Mouse (Mus musculus): ENCODE data around the gene Fmo5.

Gene Fmo5

GRCm38 (mm10) chr3:97682159-97682502 lies 53.5 kb downstream of the Fmo5 start:
- no peak for DNase-seq

GRCm38 (mm10) chr3:97682576-97682975 lies 54.0 kb downstream of the Fmo5 start:
- DNase-seq = no peak

- peak; percentile 48 for DNase-seq
Measured at GRCm38 (mm10) chr3:97683560-97684195, 55.1 kb downstream of the Fmo5 start.

- no peak for DNase-seq
Measured at GRCm38 (mm10) chr3:97686372-97687117, 57.9 kb downstream of the Fmo5 start.

- no peak for DNase-seq
Measured at GRCm38 (mm10) chr3:97689289-97689688, 60.7 kb downstream of the Fmo5 start.

- DNase-seq = peak; percentile 58
Measured at GRCm38 (mm10) chr3:97690590-97690989, 62.0 kb downstream of the Fmo5 start.

- DNase-seq = no peak
Measured at GRCm38 (mm10) chr3:97691443-97692017, 62.9 kb downstream of the Fmo5 start.

GRCm38 (mm10) chr3:97693806-97694205 lies 65.2 kb downstream of the Fmo5 start:
- no peak for DNase-seq

- no peak for DNase-seq
Measured at GRCm38 (mm10) chr3:97696866-97697265, 68.3 kb downstream of the Fmo5 start.

- peak; percentile 53 for DNase-seq
Measured at GRCm38 (mm10) chr3:97697291-97697690, 68.7 kb downstream of the Fmo5 start.

- no peak for DNase-seq
Measured at GRCm38 (mm10) chr3:97699061-97699460, 70.5 kb downstream of the Fmo5 start.

GRCm38 (mm10) chr3:97701198-97701597 lies 72.6 kb downstream of the Fmo5 start:
- no peak for DNase-seq

GRCm38 (mm10) chr3:97702448-97703080 lies 74.0 kb downstream of the Fmo5 start:
- DNase-seq = no peak
